Mouse (Mus musculus): ENCODE measurements around the gene Sowaha.

The Sowaha gene

GRCm38 (mm10) chr11:53504376-53504775 lies 24.3 kb upstream of the Sowaha start:
- DNase-seq: no peak

DNA sequence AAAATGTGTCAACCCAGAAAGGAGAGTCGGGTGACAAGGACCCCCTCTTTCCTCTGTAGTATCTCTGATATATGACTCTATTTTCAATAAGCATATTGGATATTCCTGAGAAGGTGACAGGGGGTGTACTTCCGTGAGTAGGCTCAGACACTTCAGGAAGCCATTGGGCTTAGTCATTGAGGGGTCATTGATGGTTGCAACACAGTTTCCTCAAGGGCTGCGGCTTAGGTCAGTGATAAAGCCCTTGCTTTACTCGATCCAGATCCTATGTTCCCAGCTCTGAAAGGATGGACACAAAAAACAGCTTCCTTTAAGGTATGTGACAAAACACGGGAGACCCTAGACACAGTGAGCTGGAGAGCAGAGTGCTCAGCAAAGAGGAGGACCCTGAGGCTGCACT lies 23.7 kb upstream of the Sowaha start:
- DNase-seq: no peak

- no peak for DNase-seq
Measured at GRCm38 (mm10) chr11:53502039-53502765, 22.1 kb upstream of the Sowaha start.

DNA sequence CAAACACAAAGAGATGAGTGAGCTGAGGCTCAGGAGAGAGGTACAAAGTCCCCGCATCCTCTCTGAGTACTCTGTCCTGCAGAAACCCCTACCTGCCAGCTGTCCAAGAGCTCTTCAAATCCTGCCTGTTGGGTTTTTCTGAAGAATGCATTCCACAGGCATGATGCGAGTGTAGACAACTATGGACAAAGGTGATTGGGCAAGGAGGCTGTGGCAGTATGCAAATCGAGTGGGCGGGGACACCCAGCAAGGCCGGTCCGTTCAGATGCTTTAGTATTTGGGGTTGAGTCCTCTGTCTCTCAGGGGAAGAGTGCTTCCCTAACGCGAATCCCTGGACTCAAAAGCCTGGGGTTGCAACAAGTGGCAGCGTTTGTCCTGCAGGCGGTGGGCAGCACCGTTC lies 20.5 kb upstream of the Sowaha start:
- no peak for DNase-seq

DNA sequence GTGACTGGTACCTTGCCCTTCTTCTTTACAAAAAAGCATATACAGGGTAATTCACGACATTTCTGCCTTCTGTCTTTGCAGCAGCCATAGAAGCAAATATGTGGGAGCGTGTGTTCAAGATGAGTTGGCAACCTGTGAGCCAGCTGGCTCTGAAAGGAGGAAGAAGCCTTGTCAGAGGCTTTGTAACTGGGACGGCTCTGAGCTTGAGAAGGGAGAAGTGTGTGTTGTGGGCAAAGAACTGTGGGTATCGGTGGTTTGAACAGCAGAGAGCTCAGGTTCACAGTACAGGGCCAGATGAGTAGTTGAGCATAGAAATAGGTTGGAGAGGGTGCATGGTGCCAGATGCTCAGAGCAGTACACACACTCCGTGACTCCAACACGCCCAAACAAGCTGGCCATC lies 16.9 kb upstream of the Sowaha start:
- no peak for DNase-seq

DNA sequence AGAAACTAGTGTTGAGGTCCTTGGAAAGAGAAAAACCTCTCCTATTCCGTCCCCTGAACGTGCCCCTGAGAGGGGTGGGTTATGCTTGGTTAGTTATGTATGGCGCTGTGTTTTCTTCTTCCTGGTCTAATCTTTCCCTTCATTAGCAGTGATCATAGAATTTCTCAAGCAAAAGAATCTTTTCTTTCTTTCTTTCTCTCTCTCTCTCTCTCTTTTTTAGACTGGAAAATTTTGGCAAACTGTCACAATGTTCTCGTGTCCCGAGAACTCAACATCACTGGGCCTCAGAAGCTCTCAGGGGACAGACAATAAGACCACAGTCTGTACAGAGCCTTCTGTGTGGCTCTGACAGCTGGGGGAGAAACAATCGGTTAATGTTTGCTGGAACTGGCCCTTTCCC lies 15.3 kb upstream of the Sowaha start:
- no peak for DNase-seq

DNA sequence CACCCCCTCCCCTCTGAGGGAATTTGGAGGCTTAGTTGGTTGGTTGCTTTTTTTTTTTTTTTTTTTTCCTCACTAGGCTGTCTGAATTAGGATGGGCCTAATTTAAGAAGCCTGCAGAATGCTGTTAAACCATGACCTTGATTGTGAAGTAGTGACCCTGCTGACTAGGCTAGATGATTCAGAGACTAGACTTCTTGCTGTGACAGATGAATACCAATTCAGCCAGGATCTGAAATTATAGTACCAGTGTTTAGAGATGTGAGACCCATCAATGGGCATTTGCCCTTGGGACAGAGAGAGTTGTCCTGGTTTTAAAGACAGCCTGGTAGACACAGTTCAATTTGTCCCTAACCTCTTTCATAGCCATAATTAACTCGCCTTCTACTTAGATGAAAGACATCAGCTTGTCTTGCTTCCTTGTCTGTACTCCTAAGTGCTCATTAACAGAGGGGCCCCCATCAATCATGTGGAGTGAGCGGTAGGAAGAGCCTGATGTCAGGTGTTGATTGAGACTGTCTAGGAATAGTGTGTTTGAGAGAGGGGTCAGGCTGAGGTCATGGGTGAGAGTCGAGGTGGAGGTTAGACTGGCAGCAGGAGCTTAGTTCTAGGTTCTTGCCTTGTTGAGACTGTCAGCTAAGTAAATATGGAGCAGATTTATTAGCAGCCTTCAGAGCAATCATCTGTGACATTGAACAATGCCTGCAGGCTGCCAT lies 13.3 kb upstream of the Sowaha start:
- DNase-seq: no peak

DNA sequence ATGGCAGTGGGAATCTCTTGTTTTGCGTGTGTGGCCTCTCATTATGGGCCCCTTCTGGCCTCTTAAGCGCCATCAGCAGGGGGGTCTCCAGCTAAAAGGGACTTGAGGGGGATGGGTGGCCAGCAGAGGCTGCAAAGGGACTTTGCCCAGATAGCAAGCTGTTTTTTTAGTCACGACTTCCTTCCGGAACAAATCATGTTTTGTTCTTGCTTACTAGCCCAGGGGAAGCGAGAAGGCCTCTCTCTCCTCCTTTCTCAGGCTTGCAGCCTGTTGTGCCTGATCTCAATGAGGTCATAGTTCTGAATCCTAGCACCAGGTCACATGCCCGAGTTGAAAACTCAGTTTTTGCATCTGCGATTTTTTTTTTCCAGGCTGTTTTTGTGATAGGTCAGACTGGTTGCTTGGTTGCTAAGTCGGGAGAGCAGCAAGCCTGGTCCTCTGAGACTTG lies 11.9 kb upstream of the Sowaha start:
- no peak for DNase-seq

GRCm38 (mm10) chr11:53489421-53489820 lies 9.3 kb upstream of the Sowaha start:
- DNase-seq: no peak

DNA sequence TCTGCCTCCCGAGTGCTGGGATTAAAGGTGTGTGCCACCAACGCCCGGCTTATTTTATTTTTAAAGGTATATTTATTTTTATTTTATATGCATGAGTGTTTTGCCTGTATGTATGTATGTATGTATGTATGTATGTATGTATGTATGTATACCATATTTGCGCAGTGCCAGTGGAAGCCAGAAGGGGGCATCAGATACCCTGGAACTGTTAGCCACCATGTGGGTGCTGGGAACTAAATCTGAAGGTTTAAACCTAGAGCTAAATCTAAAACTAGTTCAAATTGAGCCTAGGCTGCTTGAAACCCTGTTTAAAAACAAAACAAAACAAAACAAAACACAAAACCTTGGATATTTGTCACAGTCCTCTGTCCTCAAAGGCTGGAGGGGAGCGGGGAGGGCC lies 8.9 kb upstream of the Sowaha start:
- no peak for DNase-seq

- DNase-seq: peak; percentile 89
Measured at GRCm38 (mm10) chr11:53486822-53487594, 6.9 kb upstream of the Sowaha start.

GRCm38 (mm10) chr11:53486351-53486750 lies 6.3 kb upstream of the Sowaha start:
- peak; percentile 57 for DNase-seq

GRCm38 (mm10) chr11:53485719-53486118 lies 5.6 kb upstream of the Sowaha start:
- DNase-seq: peak; percentile 73

- peak; percentile 82 for DNase-seq
Measured at GRCm38 (mm10) chr11:53483159-53483891, 3.3 kb upstream of the Sowaha start.

DNA sequence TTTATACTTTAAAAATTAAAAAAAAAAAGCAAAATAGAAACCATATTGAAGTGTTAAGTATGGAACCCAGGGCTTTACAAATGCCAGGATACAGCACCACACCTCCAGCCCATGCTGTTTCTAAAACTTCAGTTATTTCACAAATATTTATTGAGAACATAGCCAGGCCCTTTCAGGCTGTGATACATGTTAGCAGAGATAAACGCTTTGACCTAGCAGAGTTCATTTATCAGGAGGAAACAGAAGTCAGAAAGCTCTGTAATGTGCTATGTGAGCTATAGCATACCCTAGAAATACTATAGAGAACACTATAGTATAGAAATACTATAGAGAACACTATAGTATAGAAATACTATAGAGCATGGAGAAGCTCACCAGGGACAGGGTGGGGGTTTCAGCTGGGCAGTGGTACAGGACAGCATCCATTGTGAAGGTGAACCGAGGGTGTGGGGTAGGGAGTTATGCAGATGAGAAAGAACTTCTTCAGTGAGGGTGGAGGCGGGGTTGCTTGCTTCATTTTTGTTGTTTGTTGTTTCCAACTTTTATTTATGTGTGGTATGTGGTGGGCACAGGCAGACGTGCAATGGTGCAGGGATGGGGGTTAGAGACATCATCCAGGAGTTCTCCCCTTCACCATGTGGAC lies 1.1 kb upstream of the Sowaha start:
- DNase-seq: no peak

DNA sequence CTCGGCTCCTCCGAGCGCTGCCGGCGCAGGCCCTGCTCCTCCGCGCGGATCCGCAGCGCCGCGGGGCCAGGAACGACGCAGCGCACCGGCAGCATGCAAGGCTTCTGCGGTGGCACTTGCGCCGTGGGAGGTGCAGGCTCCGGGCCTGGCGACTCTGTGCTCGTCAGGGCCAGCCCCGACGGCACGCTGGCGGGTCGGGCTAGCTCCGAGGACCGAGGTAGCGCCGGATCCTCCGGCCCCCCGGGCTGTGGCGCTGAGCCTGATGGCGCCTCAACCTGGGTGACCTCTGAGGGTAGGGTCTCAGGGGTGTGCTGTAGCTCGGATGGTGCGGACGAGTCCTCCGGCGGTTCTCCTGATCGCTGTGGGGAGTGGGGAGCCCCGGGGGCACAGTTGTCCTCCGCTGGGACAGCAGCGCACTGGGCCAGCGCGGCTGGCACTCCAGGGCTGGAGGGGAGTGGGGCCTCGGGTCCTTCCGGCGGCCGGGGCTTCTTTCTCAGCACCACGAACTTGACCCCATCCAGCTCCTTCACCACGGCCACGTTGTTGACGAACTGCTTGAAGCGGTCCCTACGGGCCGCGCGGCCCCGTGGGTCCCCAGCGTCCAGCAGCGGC lies 797 bp downstream of the Sowaha start:
- no peak for DNase-seq

- DNase-seq: no peak
Measured at GRCm38 (mm10) chr11:53478383-53479170, 1.5 kb downstream of the Sowaha start.

DNA sequence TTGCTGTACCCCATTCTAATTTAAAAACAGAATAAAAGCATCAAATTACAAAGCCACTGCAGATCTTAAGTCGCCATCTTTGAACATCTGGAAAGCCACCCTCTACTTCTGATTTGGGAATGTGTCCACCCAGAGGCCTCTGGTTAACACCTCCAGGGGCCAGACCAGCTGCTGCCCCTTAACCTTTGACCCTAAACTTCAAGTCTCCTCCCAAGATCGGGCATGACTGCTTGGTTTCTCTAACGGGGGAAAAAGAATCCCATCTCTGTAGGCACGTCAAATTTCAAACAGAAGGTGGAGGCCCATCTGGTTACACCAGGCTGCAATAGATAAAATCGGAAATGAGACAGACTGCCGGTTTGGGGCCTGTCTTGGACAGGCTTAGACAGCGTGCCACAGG lies 2.2 kb downstream of the Sowaha start:
- DNase-seq: no peak

DNA sequence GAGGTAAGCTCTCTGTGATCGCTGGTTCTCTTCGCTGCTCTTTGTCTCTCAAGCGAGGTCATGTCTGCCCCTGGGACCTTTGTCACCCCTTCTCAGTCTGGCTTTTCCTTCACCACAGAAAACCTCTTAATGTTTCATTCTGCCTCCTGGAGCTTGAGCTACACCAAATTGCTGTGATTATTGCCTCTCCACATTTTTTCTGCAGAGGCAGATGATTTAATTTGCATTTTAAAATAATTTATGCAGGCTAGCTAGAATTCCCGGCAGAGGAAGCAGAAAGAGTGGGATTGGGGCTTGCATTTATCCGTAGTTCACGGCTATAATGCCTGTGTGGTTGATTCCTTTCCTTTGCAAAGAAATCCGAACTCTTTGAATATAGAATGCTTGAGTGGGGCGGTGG lies 4.5 kb downstream of the Sowaha start:
- no peak for DNase-seq

DNA sequence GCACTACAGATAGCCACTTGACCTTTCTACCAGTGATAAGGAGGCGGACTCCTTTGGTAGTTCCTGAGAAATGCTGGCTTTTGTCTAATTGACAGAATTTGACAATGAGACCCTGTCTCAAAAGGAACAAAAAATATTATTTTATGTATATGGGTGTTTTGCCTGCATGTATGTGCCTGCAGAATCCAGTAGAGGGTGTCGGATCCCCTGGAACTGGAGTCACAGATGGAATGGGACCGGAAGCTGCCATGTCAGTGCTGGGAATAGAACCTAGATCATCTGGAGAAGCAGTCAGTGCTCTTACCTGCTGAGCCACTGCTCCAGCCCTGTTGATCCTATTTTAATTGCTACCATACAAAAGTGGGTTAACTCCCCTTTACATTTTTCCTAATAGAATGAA lies 7.4 kb downstream of the Sowaha start:
- no peak for DNase-seq

Data from cerebellum, adult 9-10 months (tissue).